Mouse (Mus musculus) testis, postnatal 10 days (tissue): ENCODE measurements at regions not wholly inside any gene's neighbourhood (a gene's known extent, or its start where the extent isn't known, plus 50 kb on each side); places are given as distances from the start of the nearest gene placed in this dataset.
A peak's percentile ranks its signal among the peaks of the same experiment; 100 is the strongest.

Experiments
- DNase-seq: peaks from one replicate; pipeline ENCODE4 v3.0.0; 2021; ENCODE audit warnings: low spot score

- no peak for DNase-seq
Observed at GRCm38 (mm10) chr11:55974224-55974875, 66.5 kb downstream of the Nmur2 start.

- no peak for DNase-seq
Observed at GRCm38 (mm10) chr11:55966580-55966979, 74.2 kb downstream of the Nmur2 start.

GRCm38 (mm10) chr11:55958372-55958771 lies 82.4 kb downstream of the Nmur2 start:
- DNase-seq: no peak

GRCm38 (mm10) chr11:55957355-55957754 lies 83.5 kb downstream of the Nmur2 start:
- no peak for DNase-seq

- DNase-seq: no peak
Observed at GRCm38 (mm10) chr11:55953696-55954095, 87.1 kb downstream of the Nmur2 start.

- no peak for DNase-seq
Observed at GRCm38 (mm10) chr11:55949596-55949995, 91.2 kb downstream of the Nmur2 start.

GRCm38 (mm10) chr11:55946629-55947240 lies 94.1 kb downstream of the Nmur2 start:
- DNase-seq: no peak

- DNase-seq: no peak
Observed at GRCm38 (mm10) chr11:55946028-55946427, 94.8 kb downstream of the Nmur2 start.

- DNase-seq: no peak
Observed at GRCm38 (mm10) chr11:55939983-55940382, 100.8 kb downstream of the Nmur2 start.

- DNase-seq: no peak
Observed at GRCm38 (mm10) chr11:55926366-55926765, 114.4 kb downstream of the Nmur2 start.

GRCm38 (mm10) chr11:55919066-55919465 lies 121.7 kb downstream of the Nmur2 start:
- no peak for DNase-seq

GRCm38 (mm10) chr11:55918411-55918810 lies 122.4 kb downstream of the Nmur2 start:
- DNase-seq: no peak

- peak; percentile 74 for DNase-seq
Observed at GRCm38 (mm10) chr11:55897506-55897905, 143.3 kb downstream of the Nmur2 start.

GRCm38 (mm10) chr11:55890161-55890560 lies 150.6 kb downstream of the Nmur2 start:
- DNase-seq: no peak

GRCm38 (mm10) chr11:55878631-55879030 lies 162.2 kb downstream of the Nmur2 start:
- DNase-seq: no peak

- no peak for DNase-seq
Observed at GRCm38 (mm10) chr11:55867141-55867540, 173.7 kb downstream of the Nmur2 start.

- DNase-seq: no peak
Observed at GRCm38 (mm10) chr11:55859230-55859629, 181.6 kb downstream of the Nmur2 start.

- no peak for DNase-seq
Observed at GRCm38 (mm10) chr11:55820479-55820878, 212.5 kb upstream of the Glra1 start.

GRCm38 (mm10) chr11:55816566-55816965 lies 208.6 kb upstream of the Glra1 start:
- no peak for DNase-seq

GRCm38 (mm10) chr11:55810685-55811084 lies 202.7 kb upstream of the Glra1 start:
- no peak for DNase-seq

GRCm38 (mm10) chr11:55791195-55791865 lies 183.3 kb upstream of the Glra1 start:
- DNase-seq: no peak

GRCm38 (mm10) chr11:55789638-55790037 lies 181.6 kb upstream of the Glra1 start:
- DNase-seq: no peak

GRCm38 (mm10) chr11:55781044-55781443 lies 173.0 kb upstream of the Glra1 start:
- DNase-seq: no peak
